Mouse (Mus musculus): ENCODE data around the gene Fam214a.

DNA sequence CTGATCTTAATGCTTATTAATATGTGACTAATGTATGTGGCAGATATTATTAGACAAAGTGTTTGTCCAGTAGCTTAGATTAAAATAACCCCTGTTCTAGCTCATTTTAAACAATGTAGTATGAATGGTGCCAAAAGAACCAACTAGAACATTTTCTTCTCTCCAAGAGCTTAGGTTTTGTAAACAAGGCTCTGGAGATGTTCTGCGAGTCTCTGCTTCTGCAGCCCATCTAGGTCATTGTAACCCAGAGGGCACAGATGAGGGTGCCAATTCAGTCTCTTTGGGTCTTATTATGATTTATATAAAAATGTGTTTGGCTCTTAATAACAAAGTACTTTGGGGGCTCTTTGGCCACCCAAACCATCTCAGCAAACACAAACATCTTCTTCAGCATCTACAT, 17.9 kb downstream of the Fam214a start:
- no peak for TF ChIP-seq GATA1 (IDR thresholded peaks at IDR 0.05; ENCODE audit: borderline replicate concordance, low read length)
- no peak for TF ChIP-seq FLI1 (IDR thresholded peaks at IDR 0.05; ENCODE audit: low read length)
